Mouse (Mus musculus) kidney, adult 11 months (tissue): ENCODE data around the gene Zglp1.
"Not testable (repeated sequence)": the region's sequence is repeated elsewhere in the genome, so short reads cannot be mapped to it uniquely, and the experiment has no call there.

Experiments
- DNase-seq: peaks from one replicate; pipeline ENCODE4 v3.0.0; 2022

Zglp1 gene

GRCm38 (mm10) chr9:21062928-21063327 is 4.0 kb downstream of the Zglp1 start:
- no peak for DNase-seq

- no peak for DNase-seq
Observed at GRCm38 (mm10) chr9:21051578-21051977, 15.3 kb downstream of the Zglp1 start.

DNA sequence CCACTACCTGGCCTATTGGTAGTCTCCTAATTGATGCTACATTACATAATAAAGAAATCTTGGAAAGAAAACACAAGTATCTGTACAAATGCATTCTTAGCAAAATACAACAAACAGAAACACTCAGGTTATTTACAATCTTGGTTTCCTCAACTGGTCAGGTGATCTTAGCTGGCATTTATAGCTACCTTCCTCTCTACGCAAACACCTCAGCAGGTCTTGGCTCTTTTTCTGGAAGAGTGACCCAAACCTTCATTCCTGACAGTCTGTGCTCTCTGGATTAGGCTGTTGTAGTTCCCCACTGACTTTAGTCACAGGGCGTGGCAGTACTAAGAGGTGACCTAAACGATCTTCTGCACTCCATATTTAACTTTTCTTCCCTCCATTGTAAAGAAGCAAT is 21.7 kb downstream of the Zglp1 start:
- no peak for DNase-seq

DNA sequence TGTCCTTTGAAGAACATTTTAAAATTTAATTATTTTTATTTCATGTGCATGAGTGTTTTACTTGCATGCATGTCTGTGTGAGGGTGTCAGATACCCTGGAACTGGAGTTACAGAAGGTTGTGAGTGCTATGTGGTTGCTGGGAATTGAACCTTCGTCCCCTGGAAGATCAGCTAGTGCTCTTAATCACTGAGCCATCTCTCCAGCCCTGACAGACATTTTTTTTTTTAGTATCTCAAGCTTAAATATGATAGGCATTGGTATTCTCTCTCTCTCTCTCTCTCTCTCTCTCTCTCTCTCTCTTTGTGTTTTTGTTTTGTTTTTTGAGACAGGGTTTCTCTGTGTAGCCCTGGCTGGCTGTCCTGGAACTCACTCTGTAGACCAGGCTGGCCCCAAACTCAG is 22.1 kb downstream of the Zglp1 start:
- not testable (repeated sequence) for DNase-seq

GRCm38 (mm10) chr9:21043563-21043962 is 23.3 kb downstream of the Zglp1 start:
- no peak for DNase-seq

GRCm38 (mm10) chr9:21041308-21041707 is 25.6 kb downstream of the Zglp1 start:
- no peak for DNase-seq

GRCm38 (mm10) chr9:21039779-21040178 is 27.1 kb downstream of the Zglp1 start:
- DNase-seq, result no peak

GRCm38 (mm10) chr9:21037481-21037891 is 29.4 kb downstream of the Zglp1 start:
- DNase-seq, result no peak

DNA sequence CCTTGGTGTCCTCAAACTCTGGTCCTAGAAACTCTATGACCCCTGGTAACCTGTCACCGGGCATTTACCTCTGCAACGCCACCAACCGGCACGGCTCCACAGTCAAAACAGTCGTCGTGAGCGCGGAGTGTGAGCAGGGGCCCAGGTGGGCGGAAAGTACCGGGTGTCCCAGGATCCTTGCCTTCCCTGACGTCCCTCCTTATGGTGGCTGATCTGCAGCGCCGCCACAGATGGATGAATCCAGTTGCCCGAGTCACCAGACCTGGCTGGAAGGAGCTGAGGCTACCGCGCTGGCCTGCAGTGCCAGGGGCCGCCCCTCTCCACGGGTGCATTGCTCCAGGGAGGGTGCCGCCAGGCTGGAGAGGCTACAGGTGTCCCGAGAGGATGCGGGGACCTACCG is 30.2 kb downstream of the Zglp1 start:
- DNase-seq, result no peak

DNA sequence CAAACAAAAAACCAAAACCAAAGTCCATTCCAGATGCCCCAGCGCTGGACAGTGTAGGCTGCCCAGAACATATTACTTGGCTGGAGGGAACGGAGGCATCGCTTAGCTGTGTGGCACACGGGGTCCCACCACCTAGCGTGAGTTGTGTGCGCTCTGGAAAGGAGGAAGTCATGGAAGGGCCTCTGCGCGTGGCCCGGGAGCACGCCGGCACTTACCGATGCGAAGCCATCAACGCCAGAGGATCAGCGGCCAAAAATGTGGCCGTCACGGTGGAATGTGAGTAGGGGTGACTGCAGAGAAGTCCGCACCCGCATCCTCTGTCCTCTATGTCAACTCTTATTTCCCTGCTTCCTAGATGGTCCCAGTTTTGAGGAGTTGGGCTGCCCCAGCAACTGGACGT is 30.7 kb downstream of the Zglp1 start:
- no peak for DNase-seq

DNA sequence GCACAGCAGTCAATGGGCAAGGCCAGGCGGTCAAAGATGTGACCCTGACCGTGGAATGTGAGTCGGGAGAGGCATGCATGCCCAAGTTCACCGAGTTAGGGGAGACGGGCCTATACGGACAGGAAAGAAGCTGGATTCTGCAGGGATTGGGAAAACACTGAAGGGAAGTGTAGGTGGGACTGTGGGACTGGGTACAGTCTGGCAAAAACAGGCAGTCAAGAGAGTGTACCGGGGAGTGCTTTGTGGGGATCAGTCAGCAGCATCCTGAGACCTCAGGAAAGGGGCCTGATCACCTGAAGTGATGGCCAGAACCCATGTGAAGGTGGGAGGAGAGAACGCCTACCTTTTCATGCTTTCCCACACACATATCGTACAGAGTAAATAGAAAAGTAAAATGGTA is 31.3 kb downstream of the Zglp1 start:
- no peak for DNase-seq

DNA sequence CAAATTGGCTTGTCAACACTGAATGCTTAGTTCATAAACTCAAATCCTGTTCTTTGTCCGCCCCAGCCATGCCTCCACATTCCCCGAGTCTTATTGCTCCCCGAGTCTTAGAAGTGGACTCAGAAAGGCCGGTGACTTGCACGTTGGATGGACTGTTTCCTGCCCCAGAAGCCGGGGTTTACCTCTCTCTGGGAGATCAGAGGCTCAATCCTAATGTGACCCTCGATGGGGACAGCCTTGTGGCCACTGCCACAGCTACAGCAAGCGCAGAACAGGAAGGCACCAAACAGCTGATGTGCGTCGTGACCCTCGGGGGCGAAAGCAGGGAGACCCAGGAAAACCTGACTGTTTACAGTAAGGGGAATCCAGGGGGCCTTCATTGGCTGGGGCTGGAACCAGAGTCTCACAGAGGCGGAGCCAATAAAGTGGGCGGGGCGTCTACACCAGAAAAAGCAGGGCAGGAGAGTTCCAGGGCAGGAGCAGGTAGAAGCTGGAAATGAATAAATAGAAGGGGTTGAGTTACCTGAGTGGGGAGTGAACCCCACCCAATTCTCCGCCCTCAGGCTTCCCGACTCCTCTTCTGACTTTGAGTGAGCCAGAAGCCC is 32.3 kb downstream of the Zglp1 start:
- DNase-seq, result no peak

GRCm38 (mm10) chr9:21033136-21033535 is 33.8 kb downstream of the Zglp1 start:
- DNase-seq, result peak; percentile 89

GRCm38 (mm10) chr9:21032491-21032890 is 34.4 kb downstream of the Zglp1 start:
- no peak for DNase-seq

GRCm38 (mm10) chr9:21031896-21032351 is 35.0 kb downstream of the Zglp1 start, which contains the start of gene Icam5:
Gene Icam5 (plus strand): TSS chr9:21032073.
- no peak for DNase-seq

- DNase-seq, result no peak
Observed at GRCm38 (mm10) chr9:21031251-21031895, 35.5 kb downstream of the Zglp1 start.

GRCm38 (mm10) chr9:21030781-21031250 is 36.1 kb downstream of the Zglp1 start:
- peak; percentile 92 for DNase-seq

DNA sequence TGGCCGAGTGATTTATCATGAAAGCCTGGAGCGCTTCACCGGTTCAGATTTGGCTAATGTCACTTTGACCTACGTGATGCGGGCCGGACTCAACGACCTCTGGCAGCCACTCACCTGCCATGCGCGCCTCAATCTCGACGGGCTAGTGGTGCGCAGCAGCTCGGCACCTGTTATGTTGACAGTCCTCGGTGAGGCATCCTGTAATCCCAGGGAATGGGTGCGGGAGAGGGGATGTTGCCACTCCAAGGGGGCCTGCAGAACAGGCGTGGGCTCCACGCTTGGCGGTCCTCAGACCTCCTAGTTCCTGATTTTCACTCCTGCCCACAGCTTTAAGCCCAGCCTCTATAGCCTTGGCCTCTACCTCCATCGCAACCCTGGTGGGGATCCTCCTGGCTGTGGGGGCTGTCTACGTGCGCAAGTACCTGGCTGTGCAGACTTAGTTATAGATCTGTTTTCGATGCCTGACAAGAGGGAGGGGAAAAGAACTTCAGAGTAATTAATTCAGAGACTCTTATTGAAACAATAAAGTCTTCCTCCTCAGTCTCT is 36.8 kb downstream of the Zglp1 start:
- DNase-seq, result no peak

DNA sequence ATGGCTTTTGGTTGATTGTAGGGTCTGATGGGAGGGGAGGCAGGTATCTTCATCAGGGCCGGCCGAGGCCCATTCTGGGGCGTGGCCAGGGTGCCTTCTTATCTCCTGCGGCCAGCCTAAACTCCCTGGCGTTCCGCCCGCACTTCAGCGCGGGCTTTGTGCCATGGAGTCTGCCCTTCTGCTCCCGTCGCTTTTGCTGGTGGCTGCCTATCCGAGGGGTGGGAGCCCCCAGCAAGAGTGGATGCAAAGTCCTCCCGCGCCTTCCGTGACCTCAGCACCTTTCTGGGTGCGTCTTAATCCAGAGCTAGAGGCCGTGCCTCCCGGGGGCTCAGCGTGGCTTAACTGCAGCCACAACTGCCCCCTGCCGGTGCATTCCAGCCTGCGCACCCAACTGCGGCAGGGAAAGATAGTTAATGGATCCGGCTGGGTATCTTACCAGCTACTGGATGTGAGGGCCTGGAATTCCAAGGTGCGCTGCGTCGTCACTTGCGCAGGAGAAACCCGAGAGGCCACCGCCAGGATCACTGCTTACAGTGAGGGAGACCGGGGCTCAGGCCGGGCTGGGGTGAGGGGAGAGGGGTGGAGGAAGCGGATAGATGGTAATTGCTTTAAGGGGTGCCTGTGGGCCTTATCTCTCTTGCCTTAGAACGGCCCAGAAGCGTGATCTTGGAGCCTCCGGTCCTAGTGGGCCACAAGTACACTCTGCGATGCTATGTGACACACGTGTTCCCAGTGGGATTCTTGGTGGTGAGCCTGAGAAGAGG is 37.4 kb downstream of the Zglp1 start, which contains the start of gene Icam4:
Icam4 (plus strand) TSS at position 83 of the 764 bp plus-strand sequence.
- peak; percentile 84 for DNase-seq

DNA sequence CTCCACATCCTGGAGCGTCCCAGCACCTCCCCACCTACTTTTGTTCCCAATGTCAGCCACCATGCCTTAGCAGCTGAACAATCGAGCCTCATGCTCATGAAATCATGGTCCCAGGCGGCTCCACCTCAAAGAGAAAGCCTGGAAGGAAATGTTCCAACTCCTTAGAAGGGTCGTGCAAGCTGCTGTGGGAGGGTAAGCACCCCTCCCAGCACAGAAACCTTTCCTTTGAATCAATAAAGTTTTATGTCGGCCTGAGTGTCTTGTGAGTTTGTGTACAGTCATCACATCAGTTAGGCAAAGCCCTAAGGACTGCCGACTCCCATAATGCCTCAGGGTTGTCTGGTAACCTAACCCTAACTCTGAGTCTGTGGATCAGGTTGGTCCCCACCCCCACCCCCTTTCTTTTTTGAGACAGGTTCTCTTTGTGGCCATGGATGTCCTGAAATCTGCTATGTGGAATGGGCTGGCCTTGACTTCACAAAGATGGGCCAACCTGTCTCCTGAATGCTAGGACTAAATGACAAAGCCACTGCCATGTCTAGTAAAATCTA is 38.3 kb downstream of the Zglp1 start:
- DNase-seq, result no peak

GRCm38 (mm10) chr9:21027774-21028290 is 39.1 kb downstream of the Zglp1 start:
- no peak for DNase-seq

GRCm38 (mm10) chr9:21026849-21027248 is 40.0 kb downstream of the Zglp1 start:
- no peak for DNase-seq
